In the genomic region with DNA sequence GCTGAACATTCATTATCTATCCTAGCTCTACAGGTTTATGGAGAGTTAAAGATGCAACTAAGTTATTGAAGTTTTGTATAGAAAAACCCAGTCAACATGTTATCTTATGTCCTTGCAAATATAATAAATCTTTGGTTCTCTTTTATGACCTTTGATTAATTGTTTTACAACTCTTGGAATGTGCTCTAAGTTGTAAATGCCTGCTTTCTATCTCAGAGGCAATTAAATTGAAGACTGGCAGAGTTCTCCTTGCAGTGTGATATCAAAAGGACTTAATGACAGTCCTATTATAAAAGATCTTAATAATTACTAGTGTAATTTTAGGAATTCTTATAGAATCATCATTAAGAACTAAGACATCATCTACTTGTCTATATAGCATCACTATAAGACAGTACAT, we compare ENCODE assay signal across 24 mouse cellular contexts.
"Had no signal": no experiment of that assay in that cellular context is flagged by ENCODE, and none has a peak within 500 bp of the region (broad histone marks: within the 10 kb centered on the region; RNA-seq: fewer than 3 reads in every experiment).

No protein-coding gene starts in this region.

- H3K9me3 ChIP-seq: heart, embryonic 13.5 days; heart, embryonic 15.5 days; hindbrain, embryonic 13.5 days; hindbrain, embryonic 15.5 days; kidney, embryonic 15.5 days; limb, embryonic 10.5 days; limb, embryonic 12.5 days had no signal

- H3K9ac ChIP-seq: forebrain, postnatal 0 days; heart, embryonic 13.5 days; heart, embryonic 15.5 days; hindbrain, embryonic 13.5 days; hindbrain, embryonic 15.5 days; kidney, embryonic 15.5 days; limb, embryonic 12.5 days had no signal

- DNase-seq: forebrain, postnatal 0 days; gastrocnemius, postnatal 14 days; gastrocnemius, postnatal 36 days; heart, adult 11 months; heart, adult 2 months; heart, postnatal 14 days; heart, postnatal 36 days; kidney, adult 11 months; kidney, postnatal 14 days; kidney, postnatal 36 days; layer of hippocampus, adult 9-11 months; liver had no signal

- ATAC-seq: forebrain, postnatal 0 days; hindbrain, postnatal 0 days had no signal

- H3K27ac ChIP-seq: heart, adult 2 months; heart, embryonic 13.5 days; heart, embryonic 15.5 days; hindbrain, embryonic 13.5 days; hindbrain, embryonic 15.5 days; hindbrain, postnatal 0 days; kidney, embryonic 15.5 days; kidney, postnatal 0 days; left cerebral cortex, adult 2 months; limb, embryonic 10.5 days; limb, embryonic 12.5 days had no signal

- H3K27me3 ChIP-seq: heart, embryonic 13.5 days; heart, embryonic 15.5 days; hindbrain, embryonic 13.5 days; hindbrain, embryonic 15.5 days; kidney, embryonic 15.5 days; limb, embryonic 12.5 days had no signal

- H3K4me2 ChIP-seq: heart, embryonic 11.5 days; heart, embryonic 13.5 days; heart, embryonic 15.5 days; hindbrain, embryonic 13.5 days; hindbrain, embryonic 15.5 days; kidney, embryonic 15.5 days; limb, embryonic 12.5 days; liver, embryonic 11.5 days had no signal

- H3K4me3 ChIP-seq: heart, adult 2 months; heart, embryonic 13.5 days; heart, embryonic 15.5 days; hindbrain, embryonic 13.5 days; hindbrain, embryonic 15.5 days; kidney, embryonic 15.5 days; left cerebral cortex, adult 2 months; limb, embryonic 10.5 days; limb, embryonic 12.5 days had no signal
